Mouse (Mus musculus): ENCODE data around the gene Dnah9. TPM values are rescaled to one million over a fixed set of nuclear protein-coding genes. Genes with fewer than 3 reads are reported as not detected.

Gene Dnah9
- total and polyA plus RNA-seq, 3 experiments, result 0.38 TPM; not detected in 2

DNA sequence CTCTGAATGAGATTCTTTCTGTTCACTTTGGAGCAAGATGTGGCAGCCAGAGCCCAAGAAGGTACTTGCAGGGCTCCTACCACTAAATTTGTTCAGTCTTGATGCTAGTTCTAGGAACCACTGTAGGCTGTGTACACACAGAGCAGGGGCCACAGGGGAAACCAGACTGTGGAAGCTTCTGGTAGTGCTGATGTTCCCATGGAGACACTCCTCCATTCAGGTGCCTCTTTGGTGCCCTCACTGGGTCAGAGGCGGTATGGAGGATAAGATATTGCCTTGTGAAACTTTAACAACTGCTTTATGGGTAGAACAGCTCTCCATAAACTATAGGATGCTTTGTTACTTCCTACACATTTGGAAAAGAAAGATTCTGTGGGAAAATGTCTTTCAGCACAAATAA, 316.3 kb downstream of the Dnah9 start:
- peaks cover 12% of the 10 kb centered on the region for H3K27me3 ChIP-seq (ENCODE audit: insufficient read depth, low read length)
- no peak for ATAC-seq (ENCODE audit: extremely low read depth, insufficient number of reproducible peaks, low FRiP score, poor library complexity, severe bottlenecking)

DNA sequence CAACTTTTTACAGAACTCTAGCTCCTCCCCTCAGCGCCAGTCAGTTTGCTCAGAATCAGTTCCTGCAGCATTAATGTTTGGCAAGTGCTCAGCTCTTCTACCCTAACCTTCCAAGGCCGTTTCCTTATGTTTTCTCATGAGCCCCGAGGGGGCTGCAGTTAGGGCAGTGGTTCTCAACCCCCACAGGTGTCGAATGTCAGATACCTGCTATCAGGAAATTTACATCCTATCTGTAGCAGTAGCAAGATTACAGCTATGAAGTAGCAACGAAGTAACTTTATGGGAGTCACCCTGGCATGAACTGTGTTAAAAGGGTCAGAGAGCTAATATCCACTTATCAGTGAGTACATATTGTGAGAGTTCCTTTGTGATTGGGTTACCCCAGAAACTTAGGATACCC, 321.9 kb downstream of the Dnah9 start:
- ATAC-seq (ENCODE audit: extremely low read depth, insufficient number of reproducible peaks, low FRiP score, poor library complexity, severe bottlenecking) (no peak), DNase-seq (ENCODE audit: low spot score) (no peak)
- no peaks in the 10 kb centered on the region for H3K4me1 ChIP-seq (ENCODE audit: insufficient read depth, low read depth, low read length)
- H3K9me3 ChIP-seq (replicated peaks), result no peaks in the 10 kb centered on the region
- peaks cover 15% of the 10 kb centered on the region; the same call in 1 of the 2 replicates for H3K27me3 ChIP-seq (ENCODE audit: insufficient read depth, low read length)
- H3K4me3 ChIP-seq (ENCODE audit: low read depth, low read length), result no peak overlapping the region
- H3K36me3 ChIP-seq (replicated peaks), result no peaks in the 10 kb centered on the region
- TF ChIP-seq GATA2 (IDR thresholded peaks at IDR 0.05; ENCODE audit: borderline replicate concordance, low read depth, low read length), result no peak
- no peak for TF ChIP-seq CTCF (IDR thresholded peaks at IDR 0.05; ENCODE audit: low read depth, low read length)
- TF ChIP-seq TAL1 (conservative IDR thresholded peaks at IDR 0.05; ENCODE audit: low read depth, low read length), result no peak

More for the DNA sequence above, 316.3 kb downstream of the Dnah9 start:
- TF ChIP-seq CTCF (IDR thresholded peaks at IDR 0.05; ENCODE audit: low read depth, low read length) (no peak), GATA1 (IDR thresholded peaks at IDR 0.05; ENCODE audit: borderline replicate concordance, low read length) (no peak), GATA2 (IDR thresholded peaks at IDR 0.05; ENCODE audit: borderline replicate concordance, low read depth, low read length) (no peak), TAL1 (conservative IDR thresholded peaks at IDR 0.05; ENCODE audit: low read depth, low read length) (no peak), POLR2AphosphoS5 (IDR thresholded peaks at IDR 0.05; ENCODE audit: insufficient replicate concordance, low read depth, low read length) (no peak)
- H3K4me1 ChIP-seq (ENCODE audit: insufficient read depth, low read depth, low read length), result no peaks in the 10 kb centered on the region
- no peak overlapping the region for H3K4me3 ChIP-seq (ENCODE audit: low read depth, low read length)
- no peaks in the 10 kb centered on the region for H3K36me3 ChIP-seq (replicated peaks)
- peak; percentile 2 for DNase-seq (ENCODE audit: low spot score)
- H3K9me3 ChIP-seq (replicated peaks), result no peaks in the 10 kb centered on the region

DNA sequence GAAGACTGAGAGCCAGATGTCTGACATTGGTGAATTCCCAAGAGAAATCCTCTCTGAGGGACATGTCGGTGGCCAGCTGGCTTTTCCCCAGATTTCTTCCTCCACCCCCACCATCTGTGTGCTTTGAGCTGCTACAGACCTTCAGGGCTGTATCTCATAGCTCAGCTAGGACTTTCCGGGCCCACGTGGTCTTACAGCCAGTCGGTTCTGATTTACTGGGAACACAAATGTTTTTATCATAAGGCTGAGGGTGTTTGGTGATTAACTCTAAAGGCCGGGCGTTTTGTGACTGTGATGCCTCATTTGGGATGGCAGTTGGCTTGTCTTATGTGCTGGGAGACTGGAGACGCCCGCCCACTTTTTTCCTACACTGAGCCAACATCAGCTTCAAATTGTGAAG, 329.4 kb downstream of the Dnah9 start:
- Histone ChIP-seq H3K9me3 (replicated peaks) (no peaks in the 10 kb centered on the region), H3K36me3 (replicated peaks) (peaks cover 5% of the 10 kb centered on the region), H3K27me3 (ENCODE audit: insufficient read depth, low read length) (peaks cover 5% of the 10 kb centered on the region; the same call in 1 of the 2 replicates), H3K4me3 (ENCODE audit: low read depth, low read length) (no peak overlapping the region), H3K4me1 (ENCODE audit: insufficient read depth, low read depth, low read length) (no peaks in the 10 kb centered on the region)
- ATAC-seq (ENCODE audit: extremely low read depth, insufficient number of reproducible peaks, low FRiP score, poor library complexity, severe bottlenecking) (no peak), DNase-seq (ENCODE audit: low spot score) (no peak)
- TF ChIP-seq GATA1 (IDR thresholded peaks at IDR 0.05; ENCODE audit: borderline replicate concordance, low read length) (no peak), GATA2 (IDR thresholded peaks at IDR 0.05; ENCODE audit: borderline replicate concordance, low read depth, low read length) (no peak), POLR2AphosphoS5 (IDR thresholded peaks at IDR 0.05; ENCODE audit: insufficient replicate concordance, low read depth, low read length) (no peak), CTCF (IDR thresholded peaks at IDR 0.05; ENCODE audit: low read depth, low read length) (no peak), TAL1 (conservative IDR thresholded peaks at IDR 0.05; ENCODE audit: low read depth, low read length) (no peak)

DNA sequence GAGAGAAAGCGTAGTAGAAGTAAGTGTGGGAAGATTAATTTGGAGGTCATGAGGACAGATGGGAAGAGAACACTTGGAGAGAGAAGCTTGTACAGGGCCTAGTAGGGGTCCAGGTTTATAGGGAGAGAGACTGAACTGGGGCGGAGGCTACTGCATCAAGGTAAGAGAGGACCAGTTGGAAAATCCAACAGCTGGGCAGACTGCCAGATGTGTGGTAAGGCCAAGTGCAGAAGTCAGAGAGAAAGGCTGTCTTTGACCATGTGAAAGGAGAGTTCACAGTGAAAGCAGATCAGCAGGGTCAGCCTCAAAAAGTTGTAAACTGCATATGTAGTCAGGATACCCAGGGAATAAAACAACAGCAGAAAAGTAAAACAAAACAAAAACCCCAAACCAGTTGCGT, 343.8 kb downstream of the Dnah9 start:
- TF ChIP-seq CTCF (IDR thresholded peaks at IDR 0.05; ENCODE audit: low read depth, low read length) (no peak), POLR2AphosphoS5 (IDR thresholded peaks at IDR 0.05; ENCODE audit: insufficient replicate concordance, low read depth, low read length) (no peak), TAL1 (conservative IDR thresholded peaks at IDR 0.05; ENCODE audit: low read depth, low read length) (no peak), GATA2 (IDR thresholded peaks at IDR 0.05; ENCODE audit: borderline replicate concordance, low read depth, low read length) (no peak)
- DNase-seq (ENCODE audit: low spot score), result no peak
- Histone ChIP-seq H3K27me3 (ENCODE audit: insufficient read depth, low read length) (no peaks in the 10 kb centered on the region), H3K36me3 (replicated peaks) (peaks cover 93% of the 10 kb centered on the region), H3K9me3 (replicated peaks) (no peaks in the 10 kb centered on the region), H3K4me1 (ENCODE audit: insufficient read depth, low read depth, low read length) (no peaks in the 10 kb centered on the region), H3K4me3 (ENCODE audit: low read depth, low read length) (no peak overlapping the region)
- no peak for ATAC-seq (ENCODE audit: extremely low read depth, insufficient number of reproducible peaks, low FRiP score, poor library complexity, severe bottlenecking)

DNA sequence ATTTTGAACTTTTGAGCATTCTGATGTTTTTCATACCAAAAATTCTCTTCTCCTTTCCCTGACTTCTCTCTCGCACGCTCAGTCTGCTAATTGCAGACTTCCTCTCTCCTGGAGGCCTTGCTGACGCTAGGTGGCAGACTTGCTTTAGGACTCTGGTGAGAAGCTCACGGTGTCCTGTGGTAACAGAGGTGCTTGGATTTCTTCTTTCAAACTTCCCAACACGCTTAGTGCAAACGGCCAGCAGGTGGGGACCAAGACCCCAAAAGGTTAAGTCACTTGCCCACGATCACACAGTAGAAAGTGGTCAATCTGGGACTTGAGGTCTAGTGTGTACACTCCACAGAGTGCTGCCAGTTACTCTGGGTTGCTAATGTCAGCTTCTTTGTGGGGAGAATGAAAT, 347.5 kb downstream of the Dnah9 start:
- no peaks in the 10 kb centered on the region for H3K4me1 ChIP-seq (ENCODE audit: insufficient read depth, low read depth, low read length)
- ATAC-seq (ENCODE audit: extremely low read depth, insufficient number of reproducible peaks, low FRiP score, poor library complexity, severe bottlenecking) (peak; percentile 34; the same call in 1 of the 2 replicates), DNase-seq (ENCODE audit: low spot score) (peak; percentile 28)
- no peak overlapping the region for H3K4me3 ChIP-seq (ENCODE audit: low read depth, low read length)
- peaks cover 89% of the 10 kb centered on the region for H3K36me3 ChIP-seq (replicated peaks)
- TF ChIP-seq TAL1 (conservative IDR thresholded peaks at IDR 0.05; ENCODE audit: low read depth, low read length) (no peak), CTCF (IDR thresholded peaks at IDR 0.05; ENCODE audit: low read depth, low read length) (no peak), GATA1 (IDR thresholded peaks at IDR 0.05; ENCODE audit: borderline replicate concordance, low read length) (no peak), POLR2AphosphoS5 (IDR thresholded peaks at IDR 0.05; ENCODE audit: insufficient replicate concordance, low read depth, low read length) (no peak), GATA2 (IDR thresholded peaks at IDR 0.05; ENCODE audit: borderline replicate concordance, low read depth, low read length) (no peak)
- no peaks in the 10 kb centered on the region for H3K27me3 ChIP-seq (ENCODE audit: insufficient read depth, low read length)
- no peaks in the 10 kb centered on the region for H3K9me3 ChIP-seq (replicated peaks)

DNA sequence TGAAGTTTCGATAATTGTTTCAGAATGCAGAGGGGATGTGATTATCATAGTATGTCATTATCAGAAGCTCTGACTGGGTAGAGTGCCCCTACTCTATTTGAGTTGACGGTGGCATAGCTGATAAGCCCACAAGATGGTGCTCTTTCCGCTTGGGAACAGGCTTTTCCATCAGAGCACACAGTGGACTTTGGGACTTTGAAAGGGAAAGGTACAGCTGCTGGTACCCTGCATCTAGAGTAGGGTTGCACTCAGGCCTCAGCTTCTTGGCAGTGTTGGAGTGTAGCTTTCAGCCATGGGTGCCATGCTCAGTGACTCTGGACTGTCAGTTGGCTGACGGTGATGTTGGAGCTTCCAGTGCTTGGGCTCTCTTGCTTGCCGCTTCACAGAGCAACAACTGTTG, 348.1 kb downstream of the Dnah9 start:
- ATAC-seq (ENCODE audit: extremely low read depth, insufficient number of reproducible peaks, low FRiP score, poor library complexity, severe bottlenecking) (no peak; the same call in 1 of the 2 replicates), DNase-seq (ENCODE audit: low spot score) (no peak)
- Histone ChIP-seq H3K36me3 (replicated peaks) (peaks cover 91% of the 10 kb centered on the region), H3K27me3 (ENCODE audit: insufficient read depth, low read length) (no peaks in the 10 kb centered on the region), H3K4me3 (ENCODE audit: low read depth, low read length) (no peak overlapping the region), H3K4me1 (ENCODE audit: insufficient read depth, low read depth, low read length) (no peaks in the 10 kb centered on the region), H3K9me3 (replicated peaks) (no peaks in the 10 kb centered on the region)
- TF ChIP-seq CTCF (IDR thresholded peaks at IDR 0.05; ENCODE audit: low read depth, low read length) (no peak), GATA1 (IDR thresholded peaks at IDR 0.05; ENCODE audit: borderline replicate concordance, low read length) (no peak), POLR2AphosphoS5 (IDR thresholded peaks at IDR 0.05; ENCODE audit: insufficient replicate concordance, low read depth, low read length) (no peak), TAL1 (conservative IDR thresholded peaks at IDR 0.05; ENCODE audit: low read depth, low read length) (no peak), GATA2 (IDR thresholded peaks at IDR 0.05; ENCODE audit: borderline replicate concordance, low read depth, low read length) (no peak)

Data from G1E (cell line).